Mouse (Mus musculus): ENCODE measurements at regions not wholly inside any gene's neighbourhood (a gene's known extent, or its start where the extent isn't known, plus 50 kb on each side); places are given as distances from the start of the nearest gene placed in this dataset.

- no peak for ATAC-seq (ENCODE audit: insufficient number of reproducible peaks, low FRiP score, low TSS enrichment)
Measured at GRCm38 (mm10) chr12:94105582-94106162, 1586.4 kb upstream of the Flrt2 start.

DNA sequence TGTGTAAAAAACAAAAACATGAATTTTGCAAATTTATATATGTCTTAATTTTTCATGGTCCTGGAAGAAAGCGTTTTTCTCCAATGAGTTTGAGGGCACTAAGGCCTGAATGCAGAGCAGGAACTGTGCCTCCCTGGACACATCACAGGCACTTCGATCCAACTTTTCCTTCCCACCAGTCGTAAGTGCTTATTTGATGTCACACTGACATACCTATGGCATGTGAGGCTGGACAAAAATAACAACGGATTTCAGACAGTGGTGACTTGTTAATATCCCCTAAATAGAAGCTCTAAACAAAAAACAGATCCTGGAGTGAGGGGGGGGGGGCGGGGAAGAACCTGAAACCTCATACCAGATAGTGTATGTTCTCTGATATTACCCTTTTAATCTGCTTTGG is 1541.9 kb upstream of the Flrt2 start:
- no peak for ATAC-seq (ENCODE audit: insufficient number of reproducible peaks, low FRiP score, low TSS enrichment)

DNA sequence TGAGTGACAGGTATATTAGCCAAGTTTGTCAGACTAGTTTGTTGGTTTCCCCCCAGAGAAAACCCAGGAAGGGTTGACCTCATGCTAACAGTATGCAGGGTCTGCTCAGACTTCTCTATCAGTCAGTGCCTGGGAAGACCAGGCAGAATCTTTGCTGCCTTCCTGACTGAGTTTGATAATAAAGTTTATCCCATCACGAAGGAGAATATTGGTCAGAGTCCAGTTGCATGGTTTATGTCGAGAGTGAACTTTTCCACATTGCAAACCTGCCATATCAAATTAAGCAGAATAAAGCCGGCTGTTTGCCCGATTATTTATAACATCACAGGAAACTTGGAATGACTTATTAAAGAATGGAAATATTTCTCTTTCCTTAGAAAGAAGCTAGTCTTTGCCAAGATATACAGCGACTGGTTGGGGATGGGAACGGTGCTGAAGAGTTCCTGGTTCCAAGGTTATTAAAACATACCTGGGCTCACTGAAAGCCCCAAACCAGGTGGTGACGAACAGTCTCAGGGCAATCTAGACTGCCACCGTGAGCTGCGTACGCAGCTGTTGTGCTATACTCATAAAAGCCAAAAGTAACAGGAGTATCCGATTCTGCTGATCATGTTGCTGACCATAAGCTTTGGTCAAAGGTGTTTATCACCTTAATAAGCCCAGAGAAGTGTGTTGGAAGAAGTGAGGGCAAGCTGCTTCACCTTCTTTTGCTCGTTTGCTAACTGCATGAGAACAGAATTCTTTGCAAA is 1536.7 kb upstream of the Flrt2 start:
- no peak for ATAC-seq (ENCODE audit: insufficient number of reproducible peaks, low FRiP score, low TSS enrichment)

DNA sequence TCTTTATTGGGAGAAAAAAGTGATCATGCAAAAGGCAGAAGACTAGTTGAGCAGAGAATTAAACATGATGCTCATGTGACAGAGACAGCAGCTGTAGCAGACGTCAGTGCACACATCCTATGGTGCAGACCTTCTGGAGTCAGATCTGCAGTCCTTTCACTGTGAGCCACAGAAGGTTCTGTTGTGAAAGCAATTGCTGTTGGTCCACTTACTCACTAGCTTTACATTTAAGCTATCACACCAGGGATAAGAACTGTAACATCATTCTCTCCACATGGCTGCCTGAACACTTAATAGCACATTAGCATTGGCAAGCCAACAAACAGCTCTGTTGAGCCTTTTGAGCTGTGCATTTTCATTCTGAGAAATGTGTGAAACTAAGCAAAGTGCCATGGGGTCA is 1509.7 kb upstream of the Flrt2 start:
- no peak for ATAC-seq (ENCODE audit: insufficient number of reproducible peaks, low FRiP score, low TSS enrichment)

- ATAC-seq (ENCODE audit: insufficient number of reproducible peaks, low FRiP score, low TSS enrichment), result no peak
Measured at GRCm38 (mm10) chr12:94190620-94191081, 1501.4 kb upstream of the Flrt2 start.

DNA sequence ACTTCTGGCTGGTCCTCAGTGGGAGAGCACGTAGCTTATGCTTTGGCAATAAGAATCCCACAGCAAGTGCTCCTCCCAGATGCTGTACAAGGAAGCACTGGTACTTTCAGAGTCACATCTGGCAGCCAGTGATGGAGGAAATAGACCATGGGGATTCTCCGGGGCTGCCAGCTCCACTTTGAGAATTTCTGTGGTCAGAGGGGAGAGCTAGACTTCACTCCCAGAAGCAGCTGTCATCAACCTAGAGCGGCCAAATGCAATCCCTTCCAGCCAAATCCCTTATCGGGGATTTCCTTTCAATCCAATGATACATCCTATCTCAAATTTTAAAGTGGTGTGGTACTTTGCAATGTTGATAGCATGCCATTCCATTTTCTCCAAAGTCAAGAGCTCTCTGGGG is 1474.1 kb upstream of the Flrt2 start:
- no peak for ATAC-seq (ENCODE audit: insufficient number of reproducible peaks, low FRiP score, low TSS enrichment)

DNA sequence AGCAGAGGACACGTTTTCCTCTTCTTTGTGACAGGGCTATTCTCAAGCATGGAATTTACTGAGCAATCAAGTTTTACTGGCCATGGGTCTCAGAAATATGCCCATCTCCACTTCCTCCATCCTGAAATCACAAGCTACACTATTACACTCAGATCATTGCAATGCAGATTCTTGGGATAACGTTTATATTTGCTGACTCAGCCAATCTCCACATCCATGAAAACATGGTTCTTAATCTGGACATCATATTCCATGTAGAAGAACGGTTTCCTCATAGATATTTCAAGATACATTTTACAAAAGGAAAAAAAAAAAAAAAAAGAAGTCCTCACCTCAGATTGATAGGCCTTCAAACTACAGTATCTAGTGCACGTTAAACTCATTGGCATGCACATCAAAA is 1462.1 kb upstream of the Flrt2 start:
- no peak for ATAC-seq (ENCODE audit: insufficient number of reproducible peaks, low FRiP score, low TSS enrichment)

DNA sequence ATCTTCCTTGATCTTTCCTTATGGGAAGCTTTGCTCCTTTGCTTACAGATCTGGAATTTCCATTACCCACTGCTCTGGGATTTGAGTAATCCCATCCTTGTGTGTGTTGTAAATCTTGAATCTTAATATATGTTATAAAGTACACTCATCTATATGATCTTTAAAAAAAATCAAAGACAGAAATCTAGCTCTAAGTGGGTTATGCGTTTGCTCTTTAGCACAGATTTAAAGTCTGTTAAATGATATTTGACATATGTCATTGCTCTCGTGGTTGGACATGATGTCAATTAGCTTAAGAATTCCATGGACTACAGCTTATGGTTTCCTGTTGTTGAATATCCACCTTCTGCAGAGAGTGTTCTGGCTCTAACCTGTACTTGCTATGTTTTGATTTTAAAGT is 1446.7 kb upstream of the Flrt2 start:
- ATAC-seq (ENCODE audit: insufficient number of reproducible peaks, low FRiP score, low TSS enrichment), result no peak

DNA sequence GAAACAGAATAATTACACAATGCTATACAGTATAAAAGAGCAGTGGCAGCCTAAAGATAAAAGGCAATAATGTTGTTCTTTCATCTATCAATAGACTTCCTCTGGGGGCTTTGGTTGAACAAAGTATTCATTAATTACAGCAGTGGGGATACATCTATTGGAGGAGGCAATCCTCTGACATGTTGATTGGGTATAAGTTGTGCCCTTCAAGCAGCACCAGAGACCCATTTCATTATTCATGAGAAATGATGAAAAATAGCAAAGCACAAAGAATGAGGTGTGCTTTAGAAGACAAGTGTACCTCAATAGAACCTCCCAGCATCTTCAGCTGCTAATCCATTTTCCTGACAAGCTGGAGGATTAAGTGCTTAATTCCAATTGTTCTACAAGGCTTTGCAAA is 1444.7 kb upstream of the Flrt2 start:
- ATAC-seq (ENCODE audit: insufficient number of reproducible peaks, low FRiP score, low TSS enrichment), result no peak

- no peak for ATAC-seq (ENCODE audit: insufficient number of reproducible peaks, low FRiP score, low TSS enrichment)
Measured at GRCm38 (mm10) chr12:94252957-94253633, 1438.9 kb upstream of the Flrt2 start.

- no peak for ATAC-seq (ENCODE audit: insufficient number of reproducible peaks, low FRiP score, low TSS enrichment)
Measured at GRCm38 (mm10) chr12:94280946-94281345, 1411.1 kb upstream of the Flrt2 start.

- no peak for ATAC-seq (ENCODE audit: insufficient number of reproducible peaks, low FRiP score, low TSS enrichment)
Measured at GRCm38 (mm10) chr12:94282931-94283330, 1409.1 kb upstream of the Flrt2 start.

- no peak for ATAC-seq (ENCODE audit: insufficient number of reproducible peaks, low FRiP score, low TSS enrichment)
Measured at GRCm38 (mm10) chr12:94283572-94283971, 1408.5 kb upstream of the Flrt2 start.

- ATAC-seq (ENCODE audit: insufficient number of reproducible peaks, low FRiP score, low TSS enrichment), result no peak
Measured at GRCm38 (mm10) chr12:94297864-94298263, 1394.2 kb upstream of the Flrt2 start.

- no peak for ATAC-seq (ENCODE audit: insufficient number of reproducible peaks, low FRiP score, low TSS enrichment)
Measured at GRCm38 (mm10) chr12:94332351-94332750, 1359.7 kb upstream of the Flrt2 start.

DNA sequence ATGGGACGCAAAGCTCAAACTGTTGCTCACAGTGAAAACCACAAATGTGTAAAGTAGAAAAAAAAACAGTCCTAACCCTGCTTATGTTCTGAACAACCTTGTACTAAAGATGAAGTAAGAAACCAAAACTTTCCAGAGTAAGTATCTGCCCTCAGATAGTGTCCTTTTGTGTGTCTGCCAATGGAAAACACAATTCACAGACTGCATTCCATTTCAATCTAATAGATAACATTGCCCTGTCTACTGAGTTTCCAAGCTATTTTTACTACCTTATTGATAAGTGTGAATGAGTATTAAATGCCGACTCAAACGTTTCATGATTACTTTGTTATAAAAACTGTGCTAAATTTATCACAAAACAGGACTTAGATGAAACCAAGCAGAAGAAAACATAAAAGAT is 1357.4 kb upstream of the Flrt2 start:
- ATAC-seq (ENCODE audit: insufficient number of reproducible peaks, low FRiP score, low TSS enrichment), result no peak

- no peak for ATAC-seq (ENCODE audit: insufficient number of reproducible peaks, low FRiP score, low TSS enrichment)
Measured at GRCm38 (mm10) chr12:94349623-94350156, 1342.3 kb upstream of the Flrt2 start.

GRCm38 (mm10) chr12:94364269-94364668 is 1327.8 kb upstream of the Flrt2 start:
- ATAC-seq (ENCODE audit: insufficient number of reproducible peaks, low FRiP score, low TSS enrichment), result no peak

- no peak for ATAC-seq (ENCODE audit: insufficient number of reproducible peaks, low FRiP score, low TSS enrichment)
Measured at GRCm38 (mm10) chr12:94399991-94400390, 1292.0 kb upstream of the Flrt2 start.

DNA sequence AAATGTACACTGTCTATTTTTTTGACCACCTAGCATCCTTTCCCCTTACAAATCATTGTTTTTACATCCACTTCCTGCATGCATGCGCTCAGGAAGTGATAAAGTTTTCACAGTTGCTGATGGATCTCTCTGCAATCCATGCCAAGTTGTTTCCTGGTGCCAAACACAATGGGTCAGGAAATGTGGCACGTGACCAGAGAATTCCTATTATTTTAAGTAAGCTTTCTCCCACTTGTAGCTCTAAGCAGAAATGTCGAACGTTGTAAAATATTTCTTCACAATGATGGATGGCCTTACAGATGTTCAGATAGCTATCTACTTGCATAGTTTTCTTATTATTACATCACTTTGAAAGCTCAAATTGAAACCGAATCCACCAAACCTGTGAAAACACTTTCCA is 1271.1 kb upstream of the Flrt2 start:
- no peak for ATAC-seq (ENCODE audit: insufficient number of reproducible peaks, low FRiP score, low TSS enrichment)

- no peak for ATAC-seq (ENCODE audit: insufficient number of reproducible peaks, low FRiP score, low TSS enrichment)
Measured at GRCm38 (mm10) chr12:94421743-94422142, 1270.3 kb upstream of the Flrt2 start.

All from cerebellum, adult (tissue).